Mouse (Mus musculus) liver, embryonic 11.5 days (tissue): Measurements from ENCODE around the gene Man2b2. TPM values are rescaled to one million over a fixed set of nuclear protein-coding genes. Genes with fewer than 3 reads are reported as not detected.
"Not testable (repeated sequence)": the region's sequence is repeated elsewhere in the genome, so short reads cannot be mapped to it uniquely, and the experiment has no call there.

Source experiments
- ATAC-seq: fragments of 200-750 bp; cut with Nextera tagmentation; replicated peaks from 2 replicates; pipeline ENCODE4 v1.8.0; 2017; ENCODE audit warnings: moderate number of reproducible peaks, mild to moderate bottlenecking, moderate TSS enrichment, moderate library complexity; ENCODE audit not compliant: low FRiP score
- DNase-seq: peaks from one replicate; pipeline ENCODE4 v3.0.0-alpha.2; 2017; ENCODE audit warnings: low spot score
- H3K27ac ChIP-seq: fragments of 300-500 bp; sonication (generic); 2 replicates; pipeline ENCODE4 v1.5.1; 2014; ENCODE audit warnings: mild to moderate bottlenecking, low read depth, low read length, control low read depth
- H3K27me3 ChIP-seq: fragments of 300-500 bp; sonication (generic); replicated peaks from 2 replicates; pipeline ENCODE4 v1.6.1; 2014; ENCODE audit warnings: low read length, mixed read lengths; ENCODE audit not compliant: control insufficient read depth, insufficient read depth
- H3K36me3 ChIP-seq: fragments of 300-500 bp; sonication (generic); 2 replicates; pipeline ENCODE4 v1.6.1; 2014; ENCODE audit warnings: mild to moderate bottlenecking, low read length, moderate library complexity, mixed read lengths; ENCODE audit not compliant: control insufficient read depth, insufficient read depth
- H3K4me1 ChIP-seq: fragments of 300-500 bp; sonication (generic); replicated peaks from 2 replicates; pipeline ENCODE4 v1.6.1; 2014; ENCODE audit warnings: low read length, mixed read lengths; ENCODE audit not compliant: control insufficient read depth, insufficient read depth
- H3K4me2 ChIP-seq: fragments of 300-500 bp; sonication (generic); 2 replicates; pipeline ENCODE4 v1.6.1; 2014; ENCODE audit warnings: mild to moderate bottlenecking, control low read depth, moderate library complexity
- H3K4me3 ChIP-seq: fragments of 300-500 bp; sonication (generic); 2 replicates; pipeline ENCODE4 v1.5.1; 2014; ENCODE audit warnings: low read depth, low read length, control low read depth
- H3K9ac ChIP-seq: fragments of 300-500 bp; sonication (generic); 2 replicates; pipeline ENCODE4 v1.6.1; 2014; ENCODE audit warnings: low read depth, low read length, control low read depth
- H3K9me3 ChIP-seq: fragments of 300-500 bp; sonication (generic); 2 replicates; pipeline ENCODE4 v1.6.1; 2016; ENCODE audit warnings: low read length, inconsistent platforms, mixed read lengths; ENCODE audit not compliant: control insufficient read depth
- WGBS: fragments of 180-500 bp; shearing (Covaris S2); extraction: QIAGEN DNeasy Blood & Tissue Kit; methylation state at CpG from one replicate; pipeline ENCODE4 v1.1.7; 2014; 5-methylcytosine and 5-hydroxymethylcytosine counted together
- polyA plus RNA-seq: library from polyadenylated mRNA; unstranded; fragments of >200 nt; fragmentation: Nextera tagmentation; extraction: Ambion mirVana; gene quantifications from 2 replicates; pipeline ENCODE4 v1.2.1, GENCODE M21; 2014

Gene Man2b2
- polyA plus RNA-seq, 1 experiment from 2014 or later: 17.4 TPM

- no peaks in the 10 kb centered on the region for H3K27me3 ChIP-seq
- DNase-seq: no peak
Measured at GRCm38 (mm10) chr5:36819742-36820141, 10.7 kb downstream of the Man2b2 start.

GRCm38 (mm10) chr5:36817738-36818137, 12.7 kb downstream of the Man2b2 start:
- Histone ChIP-seq H3K36me3 (peaks cover 5% of the 10 kb centered on the region), H3K4me3 (no peak overlapping the region), H3K27me3 (no peaks in the 10 kb centered on the region), H3K9ac (no peak overlapping the region), H3K9me3 (no peaks in the 10 kb centered on the region), H3K4me1 (no peaks in the 10 kb centered on the region), H3K27ac (no peak overlapping the region), H3K4me2 (no peak overlapping the region)
- no peak for ATAC-seq
- DNase-seq: no peak
- WGBS: 61% methylated on average over 3 of the region's 3 CpGs

More at GRCm38 (mm10) chr5:36819742-36820141, 10.7 kb downstream of the Man2b2 start:
- no peak for ATAC-seq
- WGBS: 91% methylated on average over 5 of the region's 5 CpGs
- H3K4me3 ChIP-seq: no peak overlapping the region
- no peak overlapping the region for H3K9ac ChIP-seq
- no peak overlapping the region for H3K27ac ChIP-seq
- no peak overlapping the region for H3K4me2 ChIP-seq
- no peaks in the 10 kb centered on the region for H3K9me3 ChIP-seq
- no peaks in the 10 kb centered on the region; the same call in none of the 2 replicates for H3K36me3 ChIP-seq
- H3K4me1 ChIP-seq: no peaks in the 10 kb centered on the region

DNA sequence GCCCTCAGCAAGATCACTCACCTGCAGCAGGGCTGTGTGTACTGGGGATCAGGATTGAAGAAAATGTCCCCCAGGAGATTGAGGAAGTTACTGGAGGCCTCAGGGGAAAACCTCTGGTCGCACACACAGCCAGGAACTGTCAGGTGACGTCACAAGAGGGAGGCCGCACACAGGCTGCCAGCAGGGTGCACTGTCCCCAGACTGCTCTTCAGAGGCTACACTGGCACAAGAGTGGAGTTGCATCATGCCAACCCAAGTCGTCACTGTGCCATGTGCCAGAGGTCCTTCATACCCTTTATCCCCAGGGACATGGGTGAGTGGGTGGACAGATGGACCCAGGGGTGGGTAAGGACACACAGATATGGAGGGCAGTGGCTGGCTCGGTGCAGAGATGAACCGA, 15.9 kb downstream of the Man2b2 start:
- Histone ChIP-seq H3K4me2 (no peak overlapping the region), H3K27me3 (no peaks in the 10 kb centered on the region), H3K4me3 (no peak overlapping the region), H3K4me1 (no peaks in the 10 kb centered on the region), H3K27ac (no peak overlapping the region), H3K9ac (no peak overlapping the region), H3K36me3 (peaks cover 5% of the 10 kb centered on the region), H3K9me3 (no peaks in the 10 kb centered on the region)
- WGBS: 66% methylated on average over 6 of the region's 6 CpGs
- ATAC-seq: no peak
- DNase-seq: no peak

DNA sequence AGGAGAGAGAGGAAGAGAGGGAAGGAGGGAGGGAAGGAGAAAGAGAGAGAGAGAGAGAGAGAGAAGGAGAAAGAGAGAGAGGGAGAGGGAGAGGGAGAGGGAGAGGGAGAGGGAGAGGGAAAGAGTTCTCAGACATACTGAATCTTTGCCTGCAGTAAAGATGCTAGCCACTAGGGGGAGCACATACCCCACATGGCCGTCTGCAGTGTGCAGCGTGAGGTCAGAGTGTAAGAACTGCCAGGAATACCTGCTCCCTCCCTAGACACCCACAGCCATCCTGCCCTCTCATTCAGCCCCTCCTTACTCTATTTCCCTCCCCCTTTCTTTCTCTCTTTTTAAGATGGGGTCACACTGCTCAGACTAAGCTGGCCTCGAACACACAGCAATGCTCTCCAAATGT, 19.0 kb downstream of the Man2b2 start:
- peaks cover 5% of the 10 kb centered on the region; the same call in 1 of the 2 replicates for H3K36me3 ChIP-seq
- 30% methylated on average over 3 of the region's 3 CpGs for WGBS
- H3K9ac ChIP-seq: no peak overlapping the region
- H3K27me3 ChIP-seq: no peaks in the 10 kb centered on the region
- no peaks in the 10 kb centered on the region for H3K4me1 ChIP-seq
- ATAC-seq (0 out of 2 replicates have a peak, but pooled peaks have one; percentile 30), DNase-seq (peak; percentile 54)
- no peaks in the 10 kb centered on the region for H3K9me3 ChIP-seq
- H3K27ac ChIP-seq: no peak overlapping the region
- no peak overlapping the region for H3K4me2 ChIP-seq
- H3K4me3 ChIP-seq: no peak overlapping the region

- ATAC-seq (peak; percentile 25; the same call in 1 of the 2 replicates), DNase-seq (no peak)
- Histone ChIP-seq H3K27ac (no peak overlapping the region), H3K27me3 (no peaks in the 10 kb centered on the region), H3K9ac (no peak overlapping the region), H3K4me2 (no peak overlapping the region), H3K36me3 (peaks cover 5% of the 10 kb centered on the region; the same call in 1 of the 2 replicates), H3K4me3 (no peak overlapping the region), H3K4me1 (no peaks in the 10 kb centered on the region), H3K9me3 (no peaks in the 10 kb centered on the region)
- WGBS: 75% methylated on average over 3 of the region's 3 CpGs
Measured at GRCm38 (mm10) chr5:36810634-36811033, 19.8 kb downstream of the Man2b2 start.

DNA sequence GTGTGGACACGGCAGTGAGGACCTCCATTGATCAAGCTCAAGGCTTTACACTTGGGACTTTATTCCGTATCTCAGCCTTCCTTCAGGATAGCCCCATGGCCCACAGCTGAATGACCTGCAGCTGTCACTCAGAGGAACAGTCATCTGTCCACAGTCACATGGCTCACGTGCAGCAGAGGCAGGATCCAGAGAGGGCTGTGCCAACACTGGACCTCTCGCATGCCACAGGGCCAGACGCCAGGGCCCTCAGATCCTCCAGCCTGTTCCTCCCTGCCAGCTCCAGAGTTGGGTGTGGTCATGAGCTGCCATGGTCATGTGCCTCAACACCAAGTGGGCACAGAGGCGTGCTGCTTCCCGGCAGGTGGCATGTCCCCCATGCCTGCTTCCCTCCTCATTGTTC, 21.3 kb downstream of the Man2b2 start:
- Histone ChIP-seq H3K4me1 (no peaks in the 10 kb centered on the region), H3K36me3 (peaks cover 3% of the 10 kb centered on the region; the same call in 1 of the 2 replicates), H3K27me3 (no peaks in the 10 kb centered on the region), H3K4me3 (no peak overlapping the region), H3K4me2 (no peak overlapping the region), H3K9me3 (no peaks in the 10 kb centered on the region), H3K27ac (no peak overlapping the region), H3K9ac (no peak overlapping the region)
- ATAC-seq (no peak), DNase-seq (no peak)
- 87% methylated on average over 7 of the region's 7 CpGs for WGBS

DNA sequence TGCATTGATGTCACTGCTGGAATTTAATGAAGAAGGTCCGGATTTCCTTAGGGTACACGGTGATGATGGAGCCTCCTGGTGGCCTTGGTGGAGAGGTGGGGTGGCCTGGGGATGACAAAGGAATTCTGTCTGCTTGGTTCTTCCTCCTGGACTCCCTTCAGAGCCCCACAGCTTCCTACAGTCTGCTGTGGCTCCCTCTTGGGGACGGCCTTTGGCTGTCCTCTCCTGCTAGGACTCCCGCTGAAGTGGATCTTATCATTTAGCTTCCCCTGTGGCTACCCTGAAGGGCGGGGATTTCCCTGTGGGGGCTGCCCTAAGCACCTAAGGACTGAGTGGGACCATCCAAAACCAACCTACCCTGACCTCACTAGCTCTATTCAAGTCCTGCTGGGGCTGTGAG, 23.3 kb downstream of the Man2b2 start:
- H3K4me2 ChIP-seq: no peak overlapping the region
- H3K36me3 ChIP-seq: no peaks in the 10 kb centered on the region
- H3K4me3 ChIP-seq: no peak overlapping the region
- no peaks in the 10 kb centered on the region for H3K27me3 ChIP-seq
- WGBS: 19% methylated on average over 5 of the region's 5 CpGs
- ATAC-seq (no peak), DNase-seq (no peak)
- no peak overlapping the region for H3K9ac ChIP-seq
- H3K4me1 ChIP-seq: no peaks in the 10 kb centered on the region
- no peak overlapping the region for H3K27ac ChIP-seq
- H3K9me3 ChIP-seq: no peaks in the 10 kb centered on the region

DNA sequence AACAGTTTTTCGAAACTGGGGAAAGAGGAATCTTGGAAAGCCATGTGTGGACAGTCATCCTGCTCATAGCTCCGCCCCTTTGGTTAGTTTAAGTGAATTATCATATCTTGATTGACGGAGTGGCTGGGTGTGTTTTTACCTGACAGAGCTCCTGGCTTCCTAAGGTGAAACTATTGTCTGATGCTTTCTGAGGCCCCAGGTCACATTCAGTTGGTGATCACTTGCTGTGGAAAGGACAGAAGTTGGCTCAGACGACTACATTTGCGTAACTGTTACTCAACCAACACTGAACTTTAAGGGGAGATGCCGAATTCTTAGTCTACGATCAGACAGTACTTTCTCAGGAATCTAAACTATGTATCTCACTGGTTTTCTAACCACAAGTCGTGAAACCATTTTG, 33.2 kb downstream of the Man2b2 start:
- WGBS: 54% methylated on average over 8 of the region's 8 CpGs
- ATAC-seq: no peak
- H3K4me3 ChIP-seq: peak overlapping the region; percentile 80
- no peak overlapping the region for H3K27ac ChIP-seq
- no peaks in the 10 kb centered on the region for H3K9me3 ChIP-seq
- H3K9ac ChIP-seq: peak overlapping the region; percentile 9; the same call in 1 of the 2 replicates
- H3K27me3 ChIP-seq: no peaks in the 10 kb centered on the region
- H3K36me3 ChIP-seq: peaks cover 5% of the 10 kb centered on the region
- peaks cover 8% of the 10 kb centered on the region; the same call in 1 of the 2 replicates for H3K4me1 ChIP-seq
- peak overlapping the region; percentile 72 for H3K4me2 ChIP-seq
- DNase-seq: no peak

DNA sequence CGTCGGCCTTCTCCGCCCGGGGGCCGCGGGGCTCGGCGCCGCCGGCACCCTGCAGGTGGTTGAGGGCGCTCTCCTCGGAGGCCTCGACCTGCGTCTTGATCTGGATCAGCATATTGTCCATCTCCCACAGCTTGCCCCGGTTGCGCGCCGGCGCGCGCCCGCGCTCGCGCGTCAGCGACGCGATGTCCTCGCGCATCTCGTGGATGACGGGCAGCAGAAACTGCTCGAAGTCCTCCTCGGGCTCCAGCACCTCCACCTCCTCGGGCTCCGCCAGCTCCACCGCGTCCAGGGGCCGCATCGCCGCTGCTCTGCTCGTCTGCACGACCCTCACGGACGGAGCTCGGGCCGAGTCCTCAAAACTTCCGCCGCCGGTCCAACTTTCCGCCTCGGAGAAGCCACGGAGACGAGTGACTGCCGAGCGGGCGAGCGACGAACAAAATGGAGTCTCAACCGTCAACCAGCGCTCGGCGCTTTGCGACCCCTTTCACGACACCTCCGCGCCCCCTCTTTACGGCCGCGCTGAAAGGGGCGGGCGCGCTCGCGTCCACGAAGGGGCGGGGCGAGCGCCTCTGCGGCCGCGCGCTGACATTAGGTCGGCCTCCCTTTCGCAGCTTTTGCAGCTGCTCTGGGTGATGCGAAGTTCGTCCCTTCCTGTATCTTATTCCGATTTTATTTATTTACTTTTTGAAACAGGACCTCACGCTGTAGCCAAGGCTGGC, 34.0 kb downstream of the Man2b2 start, which contains the start of gene Mrfap1:
Gene Mrfap1, minus strand, starts transcription at position 477 of the 719 bp plus-strand sequence.
- H3K4me3 ChIP-seq: peak within 1 kb of the TSS; percentile 80
- H3K36me3 ChIP-seq, H3K9me3 ChIP-seq, H3K4me1 ChIP-seq, H3K27me3 ChIP-seq: not testable (repeated sequence)
- H3K9ac ChIP-seq: peak within 1 kb of the TSS; percentile 86
- ATAC-seq (peak; percentile 71), DNase-seq (peak; percentile 91)
- H3K27ac ChIP-seq: peak within 1 kb of the TSS; percentile 91
- WGBS: under 1% methylated on average over 90 of the region's 90 CpGs
- H3K4me2 ChIP-seq: peak within 1 kb of the TSS; percentile 72
